Mouse (Mus musculus): Measurements from ENCODE around the gene Klhl22.

Klhl22 gene

GRCm38 (mm10) chr16:17802456-17802838 lies 43.0 kb downstream of the Klhl22 start:
- DNase-seq (ENCODE audit: low spot score in 2 of 2) = no peak

- DNase-seq (ENCODE audit: low spot score in 2 of 2) = peak; percentile 51 to 56
Measured at GRCm38 (mm10) chr16:17802839-17803674, 43.6 kb downstream of the Klhl22 start.

GRCm38 (mm10) chr16:17803675-17804448 lies 44.4 kb downstream of the Klhl22 start:
- no peak for DNase-seq (ENCODE audit: low spot score in 2 of 2)

- no peak for DNase-seq (ENCODE audit: low spot score in 2 of 2)
Measured at GRCm38 (mm10) chr16:17804449-17804912, 45.1 kb downstream of the Klhl22 start.

DNA sequence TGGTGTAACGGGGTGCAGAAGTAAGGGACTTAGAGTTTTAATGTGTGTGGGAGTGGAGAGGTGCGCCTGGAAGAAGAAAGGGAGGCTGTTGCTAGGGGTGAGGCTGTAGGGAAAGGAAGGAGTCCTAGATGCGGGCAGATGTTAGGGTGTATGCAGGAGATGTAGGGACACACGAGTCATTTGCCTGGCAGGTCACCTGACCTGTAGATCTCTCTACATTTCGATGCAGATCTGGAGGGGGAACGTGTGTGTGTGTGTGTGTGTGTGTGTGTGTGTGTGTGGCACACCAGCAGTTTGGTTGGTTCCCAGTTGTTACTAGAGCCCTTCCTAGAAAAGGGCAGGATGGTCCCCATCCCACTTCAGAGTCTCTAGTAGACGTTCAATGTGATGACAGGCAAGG lies 45.6 kb downstream of the Klhl22 start:
- no peak for DNase-seq (ENCODE audit: low spot score in 2 of 2)

DNA sequence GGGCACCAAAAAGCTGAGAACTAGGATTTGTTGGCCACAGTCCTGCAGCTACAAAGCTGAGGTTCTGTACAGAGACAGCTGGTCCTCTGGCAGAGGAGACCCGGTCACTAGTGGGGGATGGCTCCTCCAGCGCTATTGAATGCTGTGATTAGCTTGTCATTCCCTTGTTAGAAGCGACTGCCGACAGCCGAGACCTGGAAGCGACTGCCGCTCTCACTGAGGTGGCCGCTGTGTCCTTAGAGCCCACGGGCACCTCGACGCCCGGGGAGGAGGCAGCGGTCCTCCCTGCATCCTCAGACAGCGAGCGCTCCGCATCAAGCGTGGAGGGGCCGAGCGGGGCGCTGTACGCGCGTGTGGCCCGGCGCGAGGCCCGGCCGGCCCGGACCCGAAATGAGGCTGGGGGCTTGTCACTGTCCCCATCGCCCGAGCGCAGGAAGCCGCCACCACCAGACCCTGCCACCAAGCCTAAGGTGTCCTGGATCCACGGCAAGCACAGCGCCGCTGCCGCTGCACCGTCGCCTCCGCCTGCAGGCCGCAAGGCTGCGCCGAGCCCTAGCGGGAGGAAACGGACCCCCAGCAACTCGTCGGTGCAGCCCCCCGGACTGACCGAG lies 47.3 kb downstream of the Klhl22 start:
- DNase-seq (ENCODE audit: low spot score in 2 of 2) = no peak

- DNase-seq (ENCODE audit: low spot score in 2 of 2) = peak; percentile 89 to 90
Measured at GRCm38 (mm10) chr16:17807192-17808009, 48.0 kb downstream of the Klhl22 start.

DNA sequence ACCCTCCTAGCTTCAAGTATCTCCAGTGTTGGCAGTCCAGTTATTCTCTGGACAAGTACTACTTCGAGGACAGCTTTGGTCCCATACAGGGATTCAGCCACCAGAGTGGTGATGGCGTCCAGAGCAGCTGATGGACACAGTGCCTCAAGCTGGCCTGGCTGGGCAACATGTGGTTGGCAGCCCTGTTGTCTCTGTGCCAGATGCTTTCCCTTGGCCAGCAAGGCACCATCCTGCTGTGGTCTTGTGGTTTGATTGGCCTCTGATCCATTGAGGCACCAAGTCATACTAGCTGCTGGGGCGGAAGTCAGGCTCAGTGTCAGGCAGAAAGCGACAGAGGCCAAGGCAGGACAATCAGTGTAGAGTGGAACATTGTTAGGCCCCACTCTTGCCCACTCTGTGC lies 49.7 kb downstream of the Klhl22 start:
- DNase-seq (ENCODE audit: low spot score in 2 of 2) = no peak

DNA sequence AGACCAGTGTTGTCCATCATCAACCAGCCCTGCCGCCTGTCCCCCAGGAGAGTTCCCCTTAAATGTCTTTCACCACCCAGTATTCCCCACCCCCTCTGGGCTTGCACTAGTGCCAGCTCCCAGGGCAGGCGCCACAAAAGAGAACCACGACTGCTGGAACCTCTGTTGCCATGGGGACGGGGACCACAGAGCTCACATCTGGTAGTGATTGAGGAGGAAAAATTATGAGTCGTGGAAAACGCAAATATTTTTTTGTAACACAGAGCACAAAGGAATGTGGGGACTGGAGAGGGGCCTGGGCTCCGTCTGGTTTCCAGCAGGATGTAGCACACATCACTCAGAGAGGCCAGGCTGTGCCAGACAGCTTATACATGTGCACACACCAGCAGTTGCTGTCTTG lies 50.3 kb downstream of the Klhl22 start:
- no peak for DNase-seq (ENCODE audit: low spot score in 2 of 2)

GRCm38 (mm10) chr16:17812120-17812519 lies 52.7 kb downstream of the Klhl22 start:
- peak; percentile 51 to 58 for DNase-seq (ENCODE audit: low spot score in 2 of 2)

DNA sequence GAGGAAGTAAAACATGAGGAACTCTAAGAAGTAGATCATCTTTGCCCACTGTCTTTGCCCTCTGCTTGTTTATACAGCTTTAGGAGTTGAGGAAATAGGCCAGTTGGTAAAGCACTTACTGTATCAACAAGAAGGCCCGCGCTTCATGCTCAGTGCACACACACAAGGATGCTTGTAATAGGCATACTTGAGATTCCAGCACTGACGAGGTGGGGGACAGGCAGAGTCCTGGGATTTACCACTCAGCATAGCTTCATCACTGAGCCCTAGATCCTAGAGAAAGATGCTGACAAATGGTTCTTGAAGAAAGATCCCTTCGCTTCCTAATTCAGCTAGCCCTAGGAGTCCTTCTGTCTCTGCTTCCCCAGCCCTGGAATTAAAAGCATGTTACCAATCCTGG lies 53.8 kb downstream of the Klhl22 start:
- DNase-seq (ENCODE audit: low spot score in 2 of 2) = no peak

GRCm38 (mm10) chr16:17815411-17816402 lies 56.3 kb downstream of the Klhl22 start:
- DNase-seq (ENCODE audit: low spot score in 2 of 2) = peak; percentile 59 to 75

DNA sequence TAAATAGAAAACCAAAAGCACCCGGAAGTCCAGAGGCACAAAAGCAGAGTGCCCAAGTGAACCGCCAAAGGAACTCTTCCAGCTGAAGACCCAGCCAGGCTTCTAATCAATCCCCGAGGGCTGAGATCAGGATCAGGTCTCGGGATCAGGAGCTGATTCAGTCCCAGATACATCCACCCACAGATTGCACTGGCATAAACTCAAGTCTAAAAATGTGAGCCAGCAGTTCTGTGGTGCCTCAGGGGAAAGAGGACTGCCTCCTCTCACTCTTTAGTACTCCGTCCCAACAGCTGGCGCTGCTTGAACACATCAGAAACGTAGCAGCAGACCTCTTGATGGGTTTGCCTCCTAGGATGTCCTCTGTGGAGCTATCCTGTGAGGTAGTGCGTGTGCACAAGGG lies 57.1 kb downstream of the Klhl22 start:
- DNase-seq (ENCODE audit: low spot score in 2 of 2) = no peak

DNA sequence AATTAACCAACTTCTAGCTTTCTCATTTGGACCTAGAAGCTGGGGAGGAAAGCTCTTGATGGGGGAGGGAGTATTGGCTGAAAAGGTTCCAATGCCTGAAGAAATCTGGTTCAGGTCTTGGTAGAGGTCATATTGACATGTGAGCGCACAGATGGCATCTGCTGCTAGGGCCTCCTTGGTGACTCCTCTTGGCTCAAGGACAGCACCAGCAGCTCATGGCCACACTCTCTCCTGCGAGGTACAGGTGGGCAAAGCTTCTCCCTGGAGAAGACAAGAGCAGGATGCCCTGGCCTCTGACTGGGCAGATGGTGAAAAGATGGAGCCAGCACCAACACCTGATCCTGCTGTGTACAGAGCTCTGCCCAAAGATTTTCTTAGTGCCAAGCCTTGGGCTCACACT lies 67.1 kb downstream of the Klhl22 start:
- no peak for DNase-seq (ENCODE audit: low spot score in 2 of 2)

DNA sequence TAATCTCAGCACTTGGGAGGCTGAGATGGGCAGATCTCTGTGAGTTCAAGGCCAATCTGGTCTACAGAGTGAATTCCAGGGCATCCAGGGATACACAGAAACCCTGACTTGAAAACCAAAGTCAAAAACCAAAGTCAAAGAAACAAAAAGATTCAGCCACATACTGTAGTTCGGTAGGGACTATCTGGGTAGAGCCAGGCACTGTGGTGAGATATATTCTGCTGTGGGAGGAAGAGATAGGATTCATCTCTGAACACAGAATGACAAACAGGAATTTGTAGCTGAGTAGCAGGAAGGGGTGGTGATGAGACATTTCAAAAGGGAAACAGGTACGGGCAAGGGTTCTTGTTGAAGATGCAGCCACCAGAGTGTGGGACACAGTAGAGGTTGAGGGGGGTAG lies 68.8 kb downstream of the Klhl22 start:
- DNase-seq (ENCODE audit: low spot score in 2 of 2) = no peak

DNA sequence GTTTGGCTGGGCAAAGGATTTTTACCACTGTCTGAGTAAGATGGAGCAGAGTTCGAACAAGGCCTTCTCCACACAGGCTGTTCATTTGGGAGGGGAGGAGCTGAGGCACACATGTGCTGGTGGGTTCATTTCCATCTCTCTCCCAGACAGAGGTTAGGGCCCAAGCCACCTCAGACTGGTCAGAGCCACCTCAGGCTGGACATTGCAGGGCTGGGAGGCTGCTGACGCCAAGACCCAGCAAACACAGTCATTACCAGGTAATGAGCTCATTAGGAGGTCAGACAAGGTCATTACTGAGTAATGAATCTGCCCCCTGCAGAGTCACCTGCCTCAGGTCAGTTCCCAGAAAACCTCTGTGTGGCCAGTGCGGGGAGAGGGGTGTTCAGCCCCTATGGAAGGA lies 69.4 kb downstream of the Klhl22 start:
- DNase-seq (ENCODE audit: low spot score in 2 of 2) = no peak

- DNase-seq (ENCODE audit: low spot score in 2 of 2) = no peak
Measured at GRCm38 (mm10) chr16:17830385-17831178, 71.2 kb downstream of the Klhl22 start.

GRCm38 (mm10) chr16:17831781-17832180 lies 72.4 kb downstream of the Klhl22 start:
- DNase-seq (ENCODE audit: low spot score in 2 of 2) = no peak

- DNase-seq (ENCODE audit: low spot score in 2 of 2) = no peak
Measured at GRCm38 (mm10) chr16:17832821-17833220, 73.4 kb downstream of the Klhl22 start, which contains the start of gene B830017H08Rik. Gene B830017H08Rik, plus strand, starts transcription at chr16:17833121.

DNA sequence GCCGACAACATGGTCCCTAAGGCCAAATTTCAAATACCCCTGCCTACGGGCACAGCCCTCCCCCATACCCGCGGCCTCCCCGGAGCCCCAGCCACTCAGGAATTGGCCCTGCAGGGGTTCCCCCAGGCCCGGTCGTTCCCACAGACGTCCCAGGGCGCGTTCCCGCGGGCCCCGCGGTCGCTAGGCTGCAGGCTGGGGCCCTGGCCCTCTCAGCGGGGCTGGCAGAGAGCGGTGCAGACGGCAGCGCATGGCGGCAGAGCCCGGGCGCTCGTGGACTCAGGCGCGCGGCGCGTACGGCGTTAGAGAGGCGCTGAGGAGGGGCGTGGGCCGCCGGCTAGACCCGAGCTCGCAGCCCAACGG lies 73.9 kb downstream of the Klhl22 start:
- DNase-seq (ENCODE audit: low spot score in 2 of 2) = peak; percentile 40 to 62

Measured in right cerebral cortex, adult 2 months (tissue).